Mouse (Mus musculus) midbrain, embryonic 14.5 days (tissue): ENCODE measurements around the gene Whrn. TPM values are rescaled to one million over a fixed set of nuclear protein-coding genes. Genes with fewer than 3 reads are reported as not detected.

ENCODE experiments used
- ATAC-seq: fragments of 200-750 bp; cut with Nextera tagmentation; 2 replicates; pipeline ENCODE4 v1.8.0; 2017; ENCODE audit warnings: moderate number of reproducible peaks, moderate library complexity; ENCODE audit not compliant: low FRiP score, low TSS enrichment
- DNase-seq: peaks from one replicate; pipeline ENCODE4 v3.0.0-alpha.2; 2015
- H3K27ac ChIP-seq: fragments of 300-500 bp; sonication (generic); replicated peaks from 2 replicates; pipeline ENCODE4 v1.5.1; 2014; ENCODE audit warnings: mild to moderate bottlenecking, low read depth, low read length, moderate library complexity
- H3K27me3 ChIP-seq: fragments of 300-500 bp; sonication (generic); 2 replicates; pipeline ENCODE4 v1.6.1; 2014; ENCODE audit warnings: low read length, control low read depth, mixed read lengths; ENCODE audit not compliant: control insufficient read depth, insufficient read depth
- H3K36me3 ChIP-seq: fragments of 300-500 bp; sonication (generic); 2 replicates; pipeline ENCODE4 v1.6.1; 2014; ENCODE audit warnings: low read length, control low read depth; ENCODE audit not compliant: control insufficient read depth, insufficient read depth
- H3K4me1 ChIP-seq: fragments of 300-500 bp; sonication (generic); 2 replicates; pipeline ENCODE4 v1.6.1; 2014; ENCODE audit warnings: mild to moderate bottlenecking, antibody characterized with exemption, low read length, control low read depth; ENCODE audit not compliant: control insufficient read depth, insufficient read depth
- H3K4me2 ChIP-seq: fragments of 300-500 bp; sonication (generic); 2 replicates; pipeline ENCODE4 v1.6.1; 2014; ENCODE audit warnings: mild to moderate bottlenecking, low read length, moderate library complexity
- H3K4me3 ChIP-seq: fragments of 300-500 bp; sonication (generic); replicated peaks from 2 replicates; pipeline ENCODE4 v1.5.1; 2014; ENCODE audit warnings: low read depth, low read length
- H3K9ac ChIP-seq: fragments of 300-500 bp; sonication (generic); replicated peaks from 2 replicates; pipeline ENCODE4 v1.6.1; 2014; ENCODE audit warnings: mild to moderate bottlenecking, low read length, moderate library complexity
- H3K9me3 ChIP-seq: fragments of 300-500 bp; sonication (generic); 2 replicates; pipeline ENCODE4 v1.6.1; 2016; ENCODE audit warnings: low read length, control low read depth, mixed read lengths; ENCODE audit not compliant: control insufficient read depth
- WGBS: fragments of 180-500 bp; shearing (Covaris S2); extraction: QIAGEN DNeasy Blood & Tissue Kit; methylation state at CpG from one replicate; pipeline ENCODE4 v1.1.7; 2014; 5-methylcytosine and 5-hydroxymethylcytosine counted together
- polyA plus RNA-seq: library from polyadenylated mRNA; unstranded; fragments of >200 nt; fragmentation: Nextera tagmentation; extraction: Ambion mirVana; gene quantifications from 2 replicates; pipeline ENCODE4 v1.2.1, GENCODE M21; 2014

The Whrn gene
- polyA plus RNA-seq, 1 experiment from 2014 or later, result 7.8 TPM

DNA sequence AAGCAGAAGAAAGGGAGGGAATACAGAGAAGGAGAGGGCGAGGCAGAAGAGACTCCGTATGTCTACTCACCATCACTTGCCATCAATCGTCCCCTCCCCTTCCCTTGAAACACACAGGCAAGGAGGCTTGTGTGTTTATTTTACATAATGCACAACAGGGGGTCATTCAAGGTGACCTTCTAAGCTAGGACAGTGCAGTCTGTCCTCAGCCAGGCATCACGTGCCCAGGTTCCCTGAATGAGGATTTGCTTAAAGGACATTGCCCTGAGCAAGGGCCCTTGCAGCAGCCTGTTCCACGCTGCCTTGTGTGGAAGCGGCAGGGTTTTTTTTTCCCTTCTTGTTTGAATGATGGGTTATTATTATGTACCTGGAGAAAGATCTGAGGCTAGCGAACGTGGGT is 29.7 kb upstream of the Whrn start:
- Histone ChIP-seq H3K9ac (no peak overlapping the region), H3K27ac (no peak overlapping the region), H3K4me2 (no peak overlapping the region), H3K36me3 (no peaks in the 10 kb centered on the region), H3K4me1 (no peaks in the 10 kb centered on the region), H3K27me3 (no peaks in the 10 kb centered on the region), H3K4me3 (no peak overlapping the region), H3K9me3 (no peaks in the 10 kb centered on the region)
- no peak for ATAC-seq
- 75% methylated on average over 8 of the region's 8 CpGs for whole genome bisulfite sequencing
- DNase-seq, result no peak

DNA sequence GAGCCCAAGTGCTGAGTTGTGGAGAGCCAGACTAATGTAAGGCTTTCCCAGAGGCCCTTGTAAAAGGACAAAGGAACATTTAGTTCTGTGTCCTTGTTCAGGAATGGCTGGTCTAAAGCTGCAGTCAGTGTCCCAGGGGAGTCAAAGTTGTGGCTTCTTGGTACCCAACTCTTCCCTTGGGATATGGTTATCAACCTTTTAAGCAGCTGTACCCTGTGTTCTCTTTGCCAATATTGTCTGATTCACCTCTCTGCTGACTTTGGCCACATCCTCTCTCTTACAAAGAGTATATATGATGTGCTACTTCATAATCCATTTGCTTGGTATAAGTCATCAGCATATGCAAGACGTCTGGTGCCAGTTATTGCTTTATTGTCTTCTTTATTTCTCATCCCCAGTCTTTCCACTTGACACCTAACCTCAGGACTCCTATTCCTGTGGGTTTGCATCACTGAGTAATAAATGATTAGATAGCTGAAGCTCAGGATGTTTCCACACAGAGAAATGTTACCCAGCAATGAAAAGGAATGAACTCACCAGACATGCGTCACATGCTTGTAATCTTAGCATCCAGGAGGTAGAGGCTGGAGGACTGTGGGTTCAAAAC is 26.1 kb upstream of the Whrn start:
- ATAC-seq (no peak), DNase-seq (no peak)
- no peak overlapping the region for H3K9ac ChIP-seq
- no peaks in the 10 kb centered on the region for H3K27me3 ChIP-seq
- no peak overlapping the region for H3K4me2 ChIP-seq
- no peaks in the 10 kb centered on the region for H3K9me3 ChIP-seq
- WGBS, result 84% methylated on average over 2 of the region's 2 CpGs
- no peaks in the 10 kb centered on the region for H3K4me1 ChIP-seq
- H3K4me3 ChIP-seq, result no peak overlapping the region
- H3K27ac ChIP-seq, result no peak overlapping the region
- H3K36me3 ChIP-seq, result no peaks in the 10 kb centered on the region

DNA sequence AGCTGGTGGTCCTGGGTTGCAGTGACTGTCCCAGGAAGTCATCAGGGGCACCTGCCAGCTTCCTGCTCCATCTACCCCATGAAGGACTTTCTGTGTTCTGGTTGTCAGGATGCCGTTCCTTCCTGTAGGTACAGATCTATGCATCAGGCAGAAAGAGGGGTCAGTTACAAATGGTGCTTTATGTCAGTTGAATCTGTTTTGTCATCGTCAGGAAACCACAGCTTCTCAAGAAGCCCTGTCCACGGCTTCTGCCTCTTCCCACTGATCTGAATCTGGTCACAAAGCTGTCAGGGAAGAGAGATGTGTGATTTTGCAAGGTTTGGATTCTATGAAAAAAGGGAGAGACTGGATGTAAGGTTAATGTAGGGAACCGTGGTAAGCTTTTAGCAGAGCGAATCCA is 19.2 kb upstream of the Whrn start:
- H3K4me2 ChIP-seq, result no peak overlapping the region
- no peak overlapping the region for H3K27ac ChIP-seq
- no peaks in the 10 kb centered on the region for H3K4me1 ChIP-seq
- DNase-seq (no peak), ATAC-seq (no peak)
- H3K4me3 ChIP-seq, result no peak overlapping the region
- no peaks in the 10 kb centered on the region for H3K9me3 ChIP-seq
- H3K36me3 ChIP-seq, result no peaks in the 10 kb centered on the region
- 90% methylated on average over 5 of the region's 5 CpGs for WGBS
- no peaks in the 10 kb centered on the region for H3K27me3 ChIP-seq
- H3K9ac ChIP-seq, result no peak overlapping the region

DNA sequence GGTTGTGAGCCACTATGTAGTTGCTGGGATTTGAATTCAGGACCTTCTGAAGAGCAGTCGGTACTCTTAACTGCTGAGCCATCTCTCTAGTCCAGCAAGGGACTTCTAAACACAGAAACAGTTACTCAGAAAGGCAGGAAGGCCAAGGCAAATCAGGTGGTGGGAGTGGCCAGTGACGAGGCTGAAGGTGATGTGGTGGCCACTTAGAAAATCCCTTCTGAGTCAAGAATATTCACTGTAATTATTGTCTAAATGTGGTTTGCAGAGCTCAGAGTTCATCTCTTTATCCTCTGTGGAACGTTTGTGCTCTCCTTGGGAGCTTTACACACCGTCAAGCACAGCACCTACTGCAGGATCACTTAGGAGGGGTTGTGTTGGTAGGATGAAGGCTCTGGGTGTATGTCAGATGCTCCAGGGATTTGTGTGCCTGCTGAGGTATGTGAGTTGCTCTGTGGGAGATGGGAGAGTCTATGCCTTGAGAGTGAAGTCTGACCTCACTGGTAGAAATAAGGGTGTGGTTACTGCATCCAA is 18.7 kb upstream of the Whrn start:
- DNase-seq, result no peak
- Histone ChIP-seq H3K9me3 (no peaks in the 10 kb centered on the region), H3K4me3 (no peak overlapping the region), H3K27me3 (no peaks in the 10 kb centered on the region), H3K36me3 (no peaks in the 10 kb centered on the region), H3K9ac (no peak overlapping the region), H3K4me2 (no peak overlapping the region), H3K27ac (no peak overlapping the region), H3K4me1 (no peaks in the 10 kb centered on the region)
- no peak for ATAC-seq
- WGBS, result 69% methylated on average over 4 of the region's 4 CpGs

DNA sequence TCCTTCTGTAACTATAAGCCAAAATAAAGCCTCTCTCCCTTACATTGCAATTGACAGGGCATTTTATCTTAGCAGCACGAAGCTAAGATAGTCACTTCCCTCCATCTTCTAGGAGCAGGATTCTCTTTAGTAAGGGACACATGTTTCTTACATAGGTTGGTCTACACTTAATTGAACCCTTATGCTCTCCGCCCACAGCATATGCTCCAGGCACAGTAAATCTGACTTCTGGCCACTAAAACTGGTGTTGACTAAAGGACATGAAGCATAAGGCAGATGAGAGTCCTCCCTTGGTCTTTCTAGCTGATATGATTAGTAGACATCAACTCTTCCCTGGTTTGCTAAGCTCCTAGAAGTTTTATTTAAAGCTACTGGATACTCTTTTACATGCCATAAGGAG is 17.1 kb upstream of the Whrn start:
- DNase-seq (no peak), ATAC-seq (no peak)
- H3K4me3 ChIP-seq, result no peak overlapping the region
- H3K4me1 ChIP-seq, result no peaks in the 10 kb centered on the region
- H3K27ac ChIP-seq, result no peak overlapping the region
- H3K9me3 ChIP-seq, result no peaks in the 10 kb centered on the region
- no peaks in the 10 kb centered on the region for H3K27me3 ChIP-seq
- 85% methylated on average over 2 of the region's 2 CpGs for WGBS
- H3K9ac ChIP-seq, result no peak overlapping the region
- H3K36me3 ChIP-seq, result no peaks in the 10 kb centered on the region
- no peak overlapping the region for H3K4me2 ChIP-seq

GRCm38 (mm10) chr4:63508232-63508631 is 12.4 kb upstream of the Whrn start:
- DNase-seq, result peak; percentile 67
- no peak for ATAC-seq
- H3K4me2 ChIP-seq, result no peak overlapping the region

GRCm38 (mm10) chr4:63507478-63507877 is 11.7 kb upstream of the Whrn start:
- Histone ChIP-seq H3K9me3 (no peaks in the 10 kb centered on the region), H3K4me1 (no peaks in the 10 kb centered on the region), H3K36me3 (no peaks in the 10 kb centered on the region), H3K9ac (no peak overlapping the region), H3K4me2 (no peak overlapping the region), H3K4me3 (no peak overlapping the region), H3K27me3 (no peaks in the 10 kb centered on the region), H3K27ac (no peak overlapping the region)
- DNase-seq (no peak), ATAC-seq (no peak)
- WGBS, result 78% methylated on average over 5 of the region's 5 CpGs

More at GRCm38 (mm10) chr4:63508232-63508631, 12.4 kb upstream of the Whrn start:
- Histone ChIP-seq H3K4me3 (no peak overlapping the region), H3K36me3 (no peaks in the 10 kb centered on the region), H3K9me3 (no peaks in the 10 kb centered on the region), H3K27ac (no peak overlapping the region), H3K27me3 (no peaks in the 10 kb centered on the region), H3K4me1 (no peaks in the 10 kb centered on the region), H3K9ac (no peak overlapping the region)
- 8% methylated on average over 4 of the region's 4 CpGs for WGBS

DNA sequence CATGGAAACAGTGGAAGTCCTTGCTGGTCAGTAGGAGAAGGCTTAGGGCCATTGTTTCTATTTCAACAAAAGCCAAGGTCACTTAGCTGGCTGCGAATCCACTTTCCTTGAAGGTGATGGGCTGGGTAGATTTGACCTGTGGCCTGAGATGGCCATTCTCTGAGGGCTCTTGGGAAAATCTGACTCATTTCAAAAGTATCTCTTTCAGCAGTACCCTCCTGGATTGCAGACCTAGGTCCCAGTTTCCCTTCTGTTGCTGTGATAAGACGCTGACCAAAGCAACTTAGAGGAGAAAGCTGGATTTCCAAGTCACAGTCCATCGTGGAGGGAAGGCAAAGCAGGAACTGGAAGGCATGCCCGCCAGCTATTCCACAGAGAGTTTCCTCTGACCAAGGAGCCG is 8.2 kb upstream of the Whrn start:
- H3K27me3 ChIP-seq, result no peaks in the 10 kb centered on the region
- H3K4me1 ChIP-seq, result no peaks in the 10 kb centered on the region
- no peak overlapping the region for H3K27ac ChIP-seq
- no peak overlapping the region for H3K9ac ChIP-seq
- H3K9me3 ChIP-seq, result no peaks in the 10 kb centered on the region
- H3K36me3 ChIP-seq, result no peaks in the 10 kb centered on the region
- H3K4me3 ChIP-seq, result no peak overlapping the region
- DNase-seq (no peak), ATAC-seq (no peak)
- WGBS, result 72% methylated on average over 5 of the region's 5 CpGs
- no peak overlapping the region for H3K4me2 ChIP-seq

- Histone ChIP-seq H3K27me3 (no peaks in the 10 kb centered on the region), H3K9ac (no peak overlapping the region), H3K4me1 (0 out of 2 replicates have a peak, but pooled peaks cover 5% of the 10 kb centered on the region), H3K4me2 (no peak overlapping the region), H3K4me3 (no peak overlapping the region), H3K36me3 (no peaks in the 10 kb centered on the region), H3K27ac (no peak overlapping the region), H3K9me3 (no peaks in the 10 kb centered on the region)
- WGBS, result 34% methylated on average over 5 of the region's 5 CpGs
- DNase-seq (no peak), ATAC-seq (peak; percentile 46; the same call in 1 of the 2 replicates)
These were observed 5.3 kb upstream of the Whrn start for GRCm38 (mm10) chr4:63501050-63501449.
